Mouse (Mus musculus) kidney, postnatal 14 days (tissue): ENCODE measurements around the gene Mybbp1a.

Source experiments
- DNase-seq: peaks from one replicate; pipeline ENCODE4 v3.0.0; 2022; ENCODE audit warnings: mixed read lengths

The Mybbp1a gene

DNA sequence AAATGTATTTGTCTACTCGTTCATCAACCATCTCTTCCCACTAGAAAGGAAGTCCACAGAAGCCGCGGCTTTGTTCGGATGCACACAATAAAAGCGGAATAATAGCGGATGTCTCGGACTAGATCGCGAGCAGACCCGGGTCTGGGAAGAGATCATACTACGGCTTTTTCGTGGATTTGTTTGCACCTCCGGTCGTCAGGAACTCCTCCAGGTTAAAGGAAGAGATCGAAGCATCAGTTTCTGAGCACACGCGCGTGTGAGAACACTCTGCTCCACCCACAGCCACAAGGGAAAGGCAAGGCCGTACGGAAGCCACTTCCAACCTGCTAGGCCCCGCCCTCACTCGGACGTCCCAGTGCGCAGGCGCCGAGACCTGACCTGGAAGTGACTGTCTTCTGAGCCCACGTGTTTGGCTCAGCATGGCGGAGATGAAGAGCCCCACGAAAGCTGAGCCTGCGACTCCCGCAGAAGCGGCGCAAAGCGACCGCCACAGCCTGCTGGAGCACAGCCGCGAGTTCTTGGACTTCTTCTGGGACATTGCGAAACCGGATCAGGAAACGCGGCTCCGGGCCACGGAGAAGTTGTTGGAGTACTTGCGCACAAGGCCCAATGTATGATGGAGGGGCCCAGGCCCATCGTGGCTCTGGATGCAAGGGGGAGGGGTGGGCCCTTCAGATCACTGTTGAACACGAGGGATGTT, at the start of gene Mybbp1a:
Mybbp1a (plus strand) TSS at position 391 of the 700 bp plus-strand sequence.
- peak; percentile 98 for DNase-seq

DNA sequence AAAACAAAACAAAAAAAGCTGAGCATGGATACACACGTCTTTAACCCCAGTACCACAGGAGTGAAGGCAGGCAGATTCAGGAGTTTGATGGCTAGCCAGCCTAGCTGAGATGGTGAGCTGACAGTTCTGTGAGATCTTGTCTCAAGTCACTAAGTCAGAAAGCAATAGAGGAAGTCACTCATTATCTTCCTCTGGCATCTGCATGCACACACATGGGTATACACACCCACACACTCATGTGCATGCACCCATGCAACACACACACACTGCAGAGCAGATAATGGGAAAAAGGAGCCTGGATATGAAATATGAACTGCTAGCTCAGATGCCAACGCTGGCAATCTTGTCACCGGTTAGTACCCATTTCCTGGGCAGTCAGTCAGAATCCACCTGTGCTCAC, 47.9 kb upstream of the Mybbp1a start:
- DNase-seq: no peak

GRCm38 (mm10) chr11:72393669-72394068, 47.5 kb upstream of the Mybbp1a start:
- peak; percentile 50 for DNase-seq

DNA sequence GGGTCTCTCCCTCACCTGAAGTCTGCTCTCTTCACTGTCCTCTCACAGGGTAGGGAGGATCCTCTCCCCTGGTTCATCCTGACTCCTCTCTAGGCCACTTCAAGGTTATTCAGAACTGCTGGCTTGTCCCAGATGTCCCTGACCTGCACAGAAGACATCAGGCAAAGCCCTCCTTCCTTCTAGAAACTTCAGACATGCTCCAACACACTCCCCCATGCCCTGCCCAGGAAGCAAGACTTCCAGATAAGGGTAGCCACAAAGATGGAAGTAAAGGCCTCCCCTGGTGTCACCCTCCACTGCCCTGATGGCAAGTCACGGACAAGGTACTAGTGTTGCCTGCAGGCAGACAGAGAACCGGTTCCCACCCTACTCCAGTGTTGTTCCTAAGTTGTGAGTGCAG, 46.5 kb upstream of the Mybbp1a start:
- DNase-seq: no peak

- no peak for DNase-seq
Observed at GRCm38 (mm10) chr11:72395652-72396051, 45.5 kb upstream of the Mybbp1a start.

DNA sequence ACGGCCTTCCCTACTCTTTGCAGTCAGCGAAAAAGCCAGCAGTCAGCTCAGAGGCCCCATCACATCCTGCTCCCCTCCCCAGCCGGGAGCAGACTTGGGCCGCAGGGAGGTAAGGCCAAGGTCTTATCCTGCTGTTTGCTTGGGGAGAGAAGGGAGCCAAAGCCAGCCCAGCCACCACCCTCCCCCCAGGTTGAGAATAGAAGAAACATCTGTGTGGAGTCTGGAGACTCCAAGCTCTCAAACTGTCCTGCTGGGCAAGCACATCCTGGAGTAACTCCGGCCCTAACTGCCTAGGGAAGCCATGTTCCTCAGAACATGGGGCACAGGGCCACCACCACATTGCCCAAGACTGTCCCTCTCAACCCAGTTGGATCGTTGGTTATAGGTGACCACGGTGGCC, 44.5 kb upstream of the Mybbp1a start:
- DNase-seq: no peak

DNA sequence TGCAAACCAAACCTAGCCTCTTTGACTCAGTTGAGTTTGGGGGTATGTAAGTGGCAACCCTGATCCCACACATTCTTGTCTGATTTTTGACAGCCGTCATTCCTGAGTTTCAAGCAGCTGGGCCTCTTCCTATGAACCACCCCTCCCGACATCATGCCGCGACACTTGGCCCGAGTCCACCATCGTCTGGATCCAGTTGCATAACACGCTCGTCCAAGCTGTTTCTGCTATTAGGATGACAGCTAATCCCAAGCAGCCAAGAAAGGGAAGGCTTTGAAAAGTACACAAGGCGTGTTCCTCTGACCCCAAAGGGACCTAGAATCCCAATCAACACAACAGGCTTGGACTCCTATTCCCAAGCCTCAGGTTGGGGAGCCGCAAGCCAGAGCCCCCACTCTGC, 44.1 kb upstream of the Mybbp1a start:
- peak; percentile 77 for DNase-seq

DNA sequence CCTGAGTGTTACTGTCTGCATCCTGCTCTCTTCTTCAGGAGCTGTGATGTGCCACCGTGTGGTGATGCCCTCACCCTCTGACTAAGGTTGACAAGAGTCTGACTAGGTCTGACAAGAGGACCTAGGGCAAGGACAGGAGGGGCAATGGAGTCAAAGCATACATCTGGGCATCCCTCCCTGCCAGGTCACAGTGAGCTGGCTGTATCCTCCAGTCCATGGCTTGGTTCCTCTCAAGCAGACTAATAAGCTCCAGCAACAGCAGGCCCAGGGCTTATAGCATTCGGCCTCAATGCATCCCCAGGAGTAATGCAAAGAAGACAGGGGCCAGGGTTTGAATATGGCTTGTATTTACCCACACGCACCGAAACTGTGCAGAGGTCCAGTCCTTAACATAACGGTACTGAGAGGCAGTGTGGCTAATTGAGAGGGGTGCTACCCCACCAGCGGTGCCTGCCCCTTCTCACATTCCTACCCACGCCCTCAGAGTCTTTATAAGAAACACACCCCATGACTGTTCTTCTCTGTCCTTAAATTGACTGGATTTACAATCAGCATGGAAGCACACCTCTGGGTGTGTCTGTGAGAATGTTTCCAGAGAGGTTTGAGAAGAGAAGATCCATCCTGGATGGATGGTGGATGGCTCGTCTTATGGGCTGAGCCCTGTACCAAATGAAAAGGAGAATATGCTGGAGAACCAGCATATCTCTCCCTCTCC, 43.2 kb upstream of the Mybbp1a start:
- DNase-seq: no peak

GRCm38 (mm10) chr11:72401068-72401467, 40.1 kb upstream of the Mybbp1a start:
- peak; percentile 55 for DNase-seq

DNA sequence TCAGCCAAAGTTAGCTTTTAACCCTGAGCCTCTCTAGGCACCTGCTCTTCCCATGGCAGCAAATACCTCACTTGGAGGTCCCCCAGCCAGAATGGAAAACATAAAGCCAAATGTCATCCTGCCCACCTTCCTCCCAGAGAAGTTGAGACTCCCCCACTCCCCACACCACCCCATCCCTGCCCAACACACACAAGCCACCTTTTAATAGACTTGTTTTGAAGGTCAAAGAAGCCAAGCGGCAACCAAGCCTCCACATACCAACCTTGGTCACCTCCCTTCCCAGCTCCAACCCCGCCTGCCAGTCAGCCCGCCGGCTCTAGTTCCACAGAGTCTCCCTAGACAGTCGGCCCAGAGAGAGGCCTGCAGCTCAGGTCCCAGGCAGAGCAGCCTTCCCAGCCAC, 39.1 kb upstream of the Mybbp1a start:
- peak; percentile 66 for DNase-seq

DNA sequence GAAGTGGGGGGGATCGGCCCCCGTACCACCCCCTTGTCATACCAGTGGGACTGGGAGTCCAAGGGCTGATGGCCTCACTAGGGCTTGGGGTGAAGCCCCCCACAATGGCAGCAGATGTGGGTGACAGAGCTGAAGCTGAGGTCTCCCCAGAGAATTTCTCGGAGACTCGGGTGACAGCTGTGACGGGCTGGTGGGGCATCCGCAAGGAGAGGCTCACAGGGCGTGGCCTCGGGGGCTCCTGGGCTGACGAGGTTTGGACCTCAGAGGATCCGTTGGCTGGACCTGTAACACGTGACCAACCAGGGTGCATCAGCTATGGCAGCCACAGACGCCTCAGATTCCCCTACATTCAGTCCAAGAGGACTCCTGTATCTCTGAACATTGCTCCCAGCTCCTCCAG, 38.2 kb upstream of the Mybbp1a start:
- DNase-seq: no peak

DNA sequence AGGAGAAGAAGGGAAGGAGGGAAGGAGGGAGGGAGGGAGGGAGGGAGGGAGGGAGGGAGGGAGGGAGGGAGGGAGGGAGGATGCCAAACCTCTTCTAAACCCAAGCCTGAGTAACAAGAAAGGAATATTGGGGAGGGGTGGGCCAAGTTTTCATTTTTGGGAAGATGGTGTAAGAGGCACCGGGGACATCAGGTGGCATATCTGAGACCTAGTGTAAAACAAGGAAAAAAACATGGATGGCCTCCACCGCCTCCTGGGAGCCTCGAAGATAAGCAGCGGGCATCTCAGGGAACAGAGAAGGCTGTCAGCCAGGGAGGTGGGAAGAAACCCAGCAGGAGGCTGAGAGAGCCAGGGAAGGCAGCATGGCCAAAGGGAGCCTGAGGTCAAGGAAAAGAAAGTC, 35.6 kb upstream of the Mybbp1a start:
- DNase-seq: no peak

- DNase-seq: no peak
Observed at GRCm38 (mm10) chr11:72406079-72406675, 35.0 kb upstream of the Mybbp1a start.

GRCm38 (mm10) chr11:72407081-72407480, 34.1 kb upstream of the Mybbp1a start:
- DNase-seq: no peak

DNA sequence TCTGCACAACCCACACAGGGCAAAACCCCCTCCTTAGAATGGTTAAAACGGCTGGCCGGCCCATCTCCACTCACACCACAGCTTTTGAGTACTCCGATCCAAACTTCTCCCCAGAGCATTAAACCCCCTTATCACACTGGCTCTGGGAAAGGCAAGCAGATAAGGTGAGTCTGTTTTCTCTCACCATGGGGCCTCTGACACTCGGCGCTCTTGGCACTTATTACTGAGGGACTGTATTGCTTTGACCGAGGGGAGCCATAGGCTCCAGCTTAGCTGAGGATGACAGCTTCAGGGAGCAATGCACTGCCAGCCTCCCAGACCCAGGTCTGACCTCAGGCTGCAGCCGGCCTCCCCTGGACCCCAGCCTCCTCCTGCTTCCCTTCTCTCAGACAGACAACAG, 33.6 kb upstream of the Mybbp1a start:
- DNase-seq: no peak

- no peak for DNase-seq
Observed at GRCm38 (mm10) chr11:72408451-72409170, 32.5 kb upstream of the Mybbp1a start.

DNA sequence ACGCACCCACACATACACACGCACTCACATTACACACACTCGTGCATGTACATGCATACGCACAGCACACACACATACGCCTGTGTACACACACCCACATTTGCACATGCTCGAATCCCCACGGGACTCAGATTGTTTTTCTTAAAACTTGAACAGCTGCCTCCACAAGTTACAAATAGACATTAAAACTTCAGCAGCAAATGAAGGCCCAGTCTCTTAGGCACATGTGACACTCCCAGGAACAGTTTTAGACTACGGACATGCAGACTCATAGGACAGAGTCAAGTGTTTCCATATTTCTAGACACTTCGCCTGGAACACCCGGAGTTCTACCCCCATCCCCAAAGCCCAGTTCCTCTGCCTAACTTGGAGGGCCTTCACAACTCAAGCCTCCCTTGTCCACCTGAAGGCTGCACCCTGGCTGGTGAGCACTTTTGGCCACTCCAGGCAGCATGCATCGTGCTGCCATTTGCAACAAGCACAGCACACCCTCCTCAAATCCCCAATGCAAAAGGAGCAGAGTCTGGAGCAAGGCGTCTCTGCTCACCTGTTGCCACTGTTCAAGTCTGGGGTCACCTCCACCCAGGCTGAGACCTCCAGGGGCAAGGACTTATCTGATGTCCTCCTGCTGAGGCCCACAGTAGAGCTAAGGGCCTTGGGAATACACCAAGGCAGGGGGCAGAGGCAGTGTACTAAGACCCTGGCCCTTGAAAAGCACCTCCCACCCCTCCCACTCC, 31.3 kb upstream of the Mybbp1a start:
- no peak for DNase-seq

GRCm38 (mm10) chr11:72410521-72411092, 30.5 kb upstream of the Mybbp1a start:
- peak; percentile 91 for DNase-seq

GRCm38 (mm10) chr11:72411093-72411921, 29.8 kb upstream of the Mybbp1a start, which contains the start of gene Smtnl2:
Smtnl2 (minus strand) TSS chr11:72411713.
- peak; percentile 97 for DNase-seq

- DNase-seq: no peak
Observed at GRCm38 (mm10) chr11:72411945-72412344, 29.2 kb upstream of the Mybbp1a start.

DNA sequence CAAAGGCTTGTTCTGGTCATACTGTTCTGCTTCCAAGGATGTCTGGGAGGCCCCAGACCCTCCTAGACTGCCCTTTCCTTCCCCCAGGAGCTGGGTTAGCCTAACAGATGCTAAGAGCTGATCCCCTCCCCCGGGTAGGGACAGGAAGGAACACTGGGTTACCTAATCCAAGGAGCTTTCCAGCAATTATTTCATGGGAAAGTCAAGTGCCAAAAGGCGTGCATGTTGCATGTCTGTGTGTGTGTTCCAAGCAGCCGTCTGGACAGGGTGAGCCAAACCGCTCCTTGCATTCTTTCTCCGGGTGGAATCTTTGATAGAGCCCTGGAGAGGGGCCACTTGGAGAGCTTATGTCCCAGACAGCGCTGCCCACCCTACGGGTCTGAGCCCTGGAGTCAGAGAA, 28.1 kb upstream of the Mybbp1a start:
- no peak for DNase-seq
